Mouse (Mus musculus) MEL (cell line): Measurements from ENCODE around the gene Abca12. TPM values are rescaled to one million over a fixed set of nuclear protein-coding genes. Genes with fewer than 3 reads are reported as not detected.
A peak's percentile ranks its signal among the peaks of the same experiment; 100 is the strongest.

Experiments
- DNase-seq: peaks from one replicate; pipeline ENCODE4 v3.0.0; 2011; ENCODE audit warnings: low read depth, low spot score
- H3K27ac ChIP-seq: 2 replicates; pipeline ENCODE4 v1.5.1; 2012; ENCODE audit warnings: low read depth, mild to moderate bottlenecking, control low read depth, low read length, moderate library complexity; ENCODE audit not compliant: control insufficient read depth
- H3K27me3 ChIP-seq, 2 experiments: fragments of 150-350 bp in 1 of 2; sonication (generic) in 1 of 2; 2 replicates each; pipeline ENCODE4 v1.6.1; 2012; ENCODE audit warnings: low read length in 2 of 2, mild to moderate bottlenecking in 2 of 2, improper control_type of control experiment in 1 of 2, moderate library complexity in 1 of 2; ENCODE audit not compliant: insufficient read depth in 2 of 2, control insufficient read depth in 1 of 2
- H3K36me3 ChIP-seq, 2 experiments: 2 replicates each; pipeline ENCODE4 v1.6.1; 2012 to 2014; ENCODE audit warnings: low read length in 2 of 2, improper control_type of control experiment in 1 of 2, inconsistent platforms in 1 of 2, mild to moderate bottlenecking in 1 of 2; ENCODE audit not compliant: insufficient read depth in 2 of 2, control insufficient read depth in 1 of 2
- H3K4me1 ChIP-seq, 2 experiments: fragments of 150-350 bp in 1 of 2; sonication (generic) in 1 of 2; 2 replicates each; pipeline ENCODE4 v1.6.1; 2012; ENCODE audit warnings: low read length in 2 of 2, improper control_type of control experiment in 1 of 2, mild to moderate bottlenecking in 1 of 2; ENCODE audit not compliant: insufficient read depth in 2 of 2, control insufficient read depth in 1 of 2
- H3K4me3 ChIP-seq, 2 experiments: fragments of 150-350 bp in 1 of 2; sonication (generic) in 1 of 2; 2 replicates each; pipeline ENCODE4 v1.5.1; 2012; ENCODE audit warnings: low read depth in 2 of 2, low read length in 2 of 2, mild to moderate bottlenecking in 2 of 2, moderate library complexity in 2 of 2, control low read depth in 1 of 2, improper control_type of control experiment in 1 of 2; ENCODE audit not compliant: control insufficient read depth in 1 of 2, insufficient read depth in 1 of 2
- H3K79me2 ChIP-seq: 2 replicates; pipeline ENCODE4 v1.6.1; 2012; ENCODE audit warnings: mild to moderate bottlenecking, low read length, moderate library complexity; ENCODE audit not compliant: control insufficient read depth, poor library complexity, insufficient read depth
- H3K9ac ChIP-seq: 2 replicates; pipeline ENCODE4 v1.6.1; 2012; ENCODE audit warnings: low read depth, mild to moderate bottlenecking, control low read depth, low read length, moderate library complexity; ENCODE audit not compliant: control insufficient read depth, poor library complexity, severe bottlenecking
- H3K9me3 ChIP-seq: fragments of 150-350 bp; sonication (generic); replicated peaks from 2 replicates; pipeline ENCODE4 v1.6.1; 2012; ENCODE audit warnings: mild to moderate bottlenecking, low read length, improper control_type of control experiment, moderate library complexity; ENCODE audit not compliant: insufficient read depth
- CHD1 ChIP-seq: IDR thresholded peaks from 2 replicates; pipeline ENCODE4 v1.6.1; 2012; ENCODE audit warnings: low read depth, mild to moderate bottlenecking, inconsistent platforms, low read length, improper control_type of control experiment
- EP300 ChIP-seq, 2 experiments: IDR thresholded peaks; 2 replicates each; pipeline ENCODE4 v1.6.1; 2011; ENCODE audit warnings: improper control_type of control experiment in 2 of 2, low read length in 2 of 2, low read depth in 1 of 2, mild to moderate bottlenecking in 1 of 2
- GABPA ChIP-seq: IDR thresholded peaks from 2 replicates; pipeline ENCODE4 v1.6.1; 2012; ENCODE audit warnings: low read depth, mild to moderate bottlenecking, inconsistent platforms, low read length, improper control_type of control experiment, moderate library complexity
- GATA1 ChIP-seq: IDR thresholded peaks from 2 replicates; pipeline ENCODE4 v1.6.1; 2011; ENCODE audit warnings: low read depth, low read length, improper control_type of control experiment
- MAX ChIP-seq: IDR thresholded peaks from 2 replicates; pipeline ENCODE4 v1.6.1; 2011; ENCODE audit warnings: low read length, improper control_type of control experiment
- MAZ ChIP-seq: IDR thresholded peaks from 2 replicates; pipeline ENCODE4 v1.6.1; 2012; ENCODE audit warnings: low read depth, mild to moderate bottlenecking, inconsistent platforms, low read length, improper control_type of control experiment
- NELFE ChIP-seq: IDR thresholded peaks from 2 replicates; pipeline ENCODE4 v1.6.1; 2011; ENCODE audit warnings: low read depth, low read length, improper control_type of control experiment
- POLR2A ChIP-seq, 2 experiments: IDR thresholded peaks; 2 replicates each; pipeline ENCODE4 v1.6.1; 2011 to 2012; ENCODE audit warnings: low read length in 2 of 2, mild to moderate bottlenecking in 2 of 2, control low read depth in 1 of 2, improper control_type of control experiment in 1 of 2, low read depth in 1 of 2, moderate library complexity in 1 of 2; ENCODE audit not compliant: control insufficient read depth in 1 of 2, insufficient read depth in 1 of 2, poor library complexity in 1 of 2
- POLR2AphosphoS2 ChIP-seq: IDR thresholded peaks from 2 replicates; pipeline ENCODE4 v1.6.1; 2011; ENCODE audit warnings: low read length, improper control_type of control experiment
- POLR2AphosphoS5 ChIP-seq: IDR thresholded peaks from 2 replicates; pipeline ENCODE4 v1.6.1; 2012; ENCODE audit warnings: low read depth, borderline replicate concordance, mild to moderate bottlenecking, inconsistent platforms, low read length, moderate library complexity, mixed read lengths
- RCOR1 ChIP-seq: IDR thresholded peaks from 2 replicates; pipeline ENCODE4 v1.6.1; 2012; ENCODE audit warnings: low read depth, mild to moderate bottlenecking, inconsistent platforms, low read length, improper control_type of control experiment
- TAL1 ChIP-seq: IDR thresholded peaks from 2 replicates; pipeline ENCODE4 v1.6.1; 2012; ENCODE audit warnings: mild to moderate bottlenecking, inconsistent platforms, low read length, moderate library complexity, mixed read lengths
- TBP ChIP-seq: IDR thresholded peaks from 2 replicates; pipeline ENCODE4 v1.8.0; 2011; ENCODE audit warnings: low read depth, low read length, improper control_type of control experiment
- TCF12 ChIP-seq: IDR thresholded peaks from 2 replicates; pipeline ENCODE4 v1.6.1; 2014; ENCODE audit warnings: low read depth, mild to moderate bottlenecking, inconsistent platforms, low read length, improper control_type of control experiment, moderate library complexity
- UBTF ChIP-seq: IDR thresholded peaks from 2 replicates; pipeline ENCODE4 v1.6.1; 2012; ENCODE audit warnings: low read depth, mild to moderate bottlenecking, inconsistent platforms, low read length, improper control_type of control experiment, moderate library complexity, borderline replicate concordance; ENCODE audit not compliant: insufficient read depth
- USF2 ChIP-seq, 2 experiments: IDR thresholded peaks; 2 replicates each; pipeline ENCODE4 v1.6.1; 2011 to 2012; ENCODE audit warnings: improper control_type of control experiment in 2 of 2, low read length in 2 of 2, borderline replicate concordance in 1 of 2, inconsistent platforms in 1 of 2, low read depth in 1 of 2, mild to moderate bottlenecking in 1 of 2; ENCODE audit not compliant: insufficient read depth in 1 of 2
- ZC3H11A ChIP-seq: IDR thresholded peaks from 2 replicates; pipeline ENCODE4 v1.6.1; 2012; ENCODE audit warnings: low read depth, mild to moderate bottlenecking, inconsistent platforms, low read length, improper control_type of control experiment
- ZKSCAN1 ChIP-seq: IDR thresholded peaks from 2 replicates; pipeline ENCODE4 v1.6.1; 2012; ENCODE audit warnings: low read depth, mild to moderate bottlenecking, inconsistent platforms, low read length, improper control_type of control experiment, moderate library complexity
- ZNF384 ChIP-seq: IDR thresholded peaks from 2 replicates; pipeline ENCODE4 v1.6.1; 2012; ENCODE audit warnings: low read depth, mild to moderate bottlenecking, inconsistent platforms, low read length, improper control_type of control experiment
- polyA plus RNA-seq, 2 experiments: library from polyadenylated mRNA; stranded (reverse) in 1 of 2; unstranded in 1 of 2; fragments of >175 nt in 1 of 2; fragments of >200 nt in 1 of 2; gene quantifications; 2 replicates each; pipeline versions ENCODE4 v1.2.1 to v1.2.4; 2012; ENCODE audit warnings: low replicate concordance in 2 of 2, low read depth in 1 of 2; ENCODE audit not compliant: insufficient read length in 2 of 2, insufficient read depth in 1 of 2, missing spikeins in 1 of 2
- total RNA-seq: library from RNA; depleted of rRNA; stranded (reverse); fragments of 300-350 nt; gene quantifications from 2 replicates; pipeline ENCODE4 v1.2.3, GENCODE M21; 2012; rRNA removed

The Abca12 gene
- total RNA-seq = not detected in 2 replicates
- polyA plus RNA-seq = not detected

DNA sequence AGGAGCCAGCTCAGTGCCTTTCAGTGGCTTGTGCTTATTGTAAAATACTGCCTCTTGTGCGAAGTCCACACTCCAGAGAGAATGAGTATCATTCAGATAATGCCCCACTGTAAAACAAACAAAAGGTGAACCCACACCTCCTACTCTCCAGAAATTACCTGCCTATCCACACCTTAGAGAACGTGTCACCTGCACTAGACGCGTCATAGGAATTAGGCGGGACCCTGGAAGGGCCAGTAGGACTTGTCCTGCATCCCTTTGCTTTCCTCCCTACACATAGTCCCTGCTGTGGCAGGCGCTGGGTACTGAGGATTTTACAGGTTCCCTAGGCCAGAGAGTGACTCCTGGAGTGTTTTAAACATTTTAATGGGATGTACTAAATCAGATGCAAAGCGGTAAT, at the start of gene Abca12:
Abca12 (minus strand) TSS at position 101 of the 400 bp plus-strand sequence.
- H3K4me1 ChIP-seq = no peaks in the 10 kb centered on the region
- no peaks in the 10 kb centered on the region for H3K9me3 ChIP-seq
- H3K79me2 ChIP-seq = no peaks in the 10 kb centered on the region
- no peak within 1 kb of the TSS for H3K4me3 ChIP-seq
- no peaks in the 10 kb centered on the region for H3K36me3 ChIP-seq
- no peak for TF ChIP-seq EP300 (IDR thresholded peaks at IDR 0.05; ENCODE audit: low read depth in 1 of 2, low read length in 2 of 2)
- TF ChIP-seq GABPA = no peak
- TF ChIP-seq ZNF384 = no peak
- no peak for TF ChIP-seq POLR2AphosphoS5
- TF ChIP-seq UBTF = no peak
- no peak for TF ChIP-seq POLR2AphosphoS2
- no peak for TF ChIP-seq TBP
- no peak for TF ChIP-seq ZKSCAN1
- TF ChIP-seq MAZ = no peak
- no peak for TF ChIP-seq ZC3H11A
- no peak for TF ChIP-seq TCF12
- TF ChIP-seq GATA1 = no peak
- H3K27ac ChIP-seq = no peak within 1 kb of the TSS
- no peak within 1 kb of the TSS for H3K9ac ChIP-seq
- no peaks in the 10 kb centered on the region for H3K27me3 ChIP-seq
- DNase-seq = no peak

GRCm38 (mm10) chr1:71457961-71458360, 43.3 kb upstream of the Abca12 start:
- TF ChIP-seq CHD1 (no peak), TAL1 (0 out of 2 replicates have a peak, but pooled peaks have one; percentile 5), POLR2AphosphoS2 (no peak), EP300 (IDR thresholded peaks at IDR 0.05; ENCODE audit: low read depth in 1 of 2, low read length in 2 of 2) (peak; percentile 22 to 49; a peak in 3 of 4 replicates), GATA1 (peak; percentile 46; the same call in 1 of the 2 replicates), USF2 (IDR thresholded peaks at IDR 0.05; ENCODE audit: borderline replicate concordance in 1 of 2, insufficient read depth in 1 of 2, low read depth in 1 of 2, low read length in 2 of 2) (no peak), MAX (no peak), POLR2A (IDR thresholded peaks at IDR 0.05; ENCODE audit: control insufficient read depth in 1 of 2, insufficient read depth in 1 of 2, low read depth in 1 of 2, low read length in 2 of 2, poor library complexity in 1 of 2) (no peak), GABPA (no peak), RCOR1 (no peak; the same call in 1 of the 2 replicates), NELFE (no peak)
- no peaks in the 10 kb centered on the region for H3K9me3 ChIP-seq
- no peak overlapping the region for H3K9ac ChIP-seq
- no peak overlapping the region for H3K27ac ChIP-seq
- H3K4me1 ChIP-seq = no peaks in the 10 kb centered on the region
- no peaks in the 10 kb centered on the region for H3K36me3 ChIP-seq
- no peaks in the 10 kb centered on the region for H3K27me3 ChIP-seq
- no peaks in the 10 kb centered on the region for H3K79me2 ChIP-seq
- DNase-seq = peak; percentile 83
- no peak overlapping the region for H3K4me3 ChIP-seq
